Mouse (Mus musculus): ENCODE results near the gene Grk6.

GRCm38 (mm10) chr13:55478036-55478435 is 33.2 kb downstream of the Grk6 start:
- TF ChIP-seq CTCF (IDR thresholded peaks at IDR 0.05; ENCODE audit: low read depth, low read length): peak; percentile 36; the same call in 1 of the 2 replicates
- no peak for TF ChIP-seq GATA2 (IDR thresholded peaks at IDR 0.05; ENCODE audit: borderline replicate concordance, low read depth, low read length)
- TF ChIP-seq GATA1 (IDR thresholded peaks at IDR 0.05; ENCODE audit: borderline replicate concordance, low read length): no peak
- TF ChIP-seq POLR2AphosphoS5 (IDR thresholded peaks at IDR 0.05; ENCODE audit: insufficient replicate concordance, low read depth, low read length): no peak
- no peak for TF ChIP-seq TAL1 (conservative IDR thresholded peaks at IDR 0.05; ENCODE audit: low read depth, low read length)
